Mouse (Mus musculus) erythroblast, embryonic 14.5 days (primary cell): ENCODE data around the gene Tmem235.

Experiments
- GATA1 ChIP-seq: IDR thresholded peaks from 2 replicates; pipeline ENCODE4 v1.6.1; 2012; ENCODE audit warnings: low read length, inconsistent platforms, mixed read lengths
- TAL1 ChIP-seq: IDR thresholded peaks from 3 replicates; pipeline ENCODE4 v1.6.1; 2012; ENCODE audit warnings: low read length, inconsistent platforms, mixed read lengths

GRCm38 (mm10) chr11:117912684-117913352, 52.3 kb downstream of the Tmem235 start:
- no peak for TF ChIP-seq GATA1
- no peak for TF ChIP-seq TAL1
